Mouse (Mus musculus) testis, adult 2 months (tissue): ENCODE measurements around the gene Klhl32.

Experiments
- CTCF ChIP-seq: fragments of 200-500 bp; IDR thresholded peaks from 2 replicates; pipeline ENCODE4 v1.5.1; 2012; ENCODE audit warnings: low read depth, mild to moderate bottlenecking, inconsistent platforms, low read length, moderate library complexity; ENCODE audit not compliant: control insufficient read depth, insufficient read depth, insufficient replicate concordance
- POLR2A ChIP-seq: fragments of 200-500 bp; IDR thresholded peaks from 2 replicates; pipeline ENCODE4 v1.6.1; 2012; ENCODE audit warnings: low read depth, mild to moderate bottlenecking, inconsistent platforms, low read length, moderate library complexity; ENCODE audit not compliant: control insufficient read depth

DNA sequence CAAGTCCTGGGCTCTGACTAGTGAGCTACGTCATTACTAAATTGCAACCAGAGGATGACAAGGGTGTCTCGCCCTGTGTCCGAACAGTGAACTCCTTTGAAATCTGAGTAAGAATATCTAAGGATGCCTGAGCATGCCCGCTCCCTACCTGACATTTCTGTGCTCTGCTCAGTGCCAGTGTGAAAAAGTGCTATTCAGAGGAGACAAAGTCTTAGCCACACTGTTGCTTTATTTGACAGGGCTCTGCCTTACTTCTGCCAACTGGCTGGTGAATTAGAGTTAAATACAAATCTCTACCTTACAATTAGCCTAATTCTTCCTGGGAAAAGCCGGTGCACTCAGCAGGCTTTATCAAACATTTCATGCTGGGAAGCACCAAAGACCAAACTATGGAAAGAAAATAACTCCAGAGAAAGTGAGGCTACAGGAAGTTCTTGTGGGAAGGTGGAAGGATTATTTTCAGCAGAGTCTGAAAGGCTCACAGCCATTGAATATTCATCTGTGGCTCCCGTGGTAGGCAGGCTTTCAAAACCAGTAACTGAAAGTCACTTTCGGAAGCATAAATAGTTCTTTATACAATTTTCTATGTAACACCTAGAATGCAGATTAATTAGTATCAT is 57.1 kb downstream of the Klhl32 start:
- TF ChIP-seq CTCF: no peak
- TF ChIP-seq POLR2A: no peak
